Mouse (Mus musculus): ENCODE measurements around the gene Ank2. TPM values are rescaled to one million over a fixed set of nuclear protein-coding genes. Genes with fewer than 3 reads are reported as not detected.
A peak's percentile ranks its signal among the peaks of the same experiment; 100 is the strongest.
"Not testable (repeated sequence)": the region's sequence is repeated elsewhere in the genome, so short reads cannot be mapped to it uniquely, and the experiment has no call there.

Ank2 gene
- polyA plus RNA-seq, 1 experiment = 352 TPM

DNA sequence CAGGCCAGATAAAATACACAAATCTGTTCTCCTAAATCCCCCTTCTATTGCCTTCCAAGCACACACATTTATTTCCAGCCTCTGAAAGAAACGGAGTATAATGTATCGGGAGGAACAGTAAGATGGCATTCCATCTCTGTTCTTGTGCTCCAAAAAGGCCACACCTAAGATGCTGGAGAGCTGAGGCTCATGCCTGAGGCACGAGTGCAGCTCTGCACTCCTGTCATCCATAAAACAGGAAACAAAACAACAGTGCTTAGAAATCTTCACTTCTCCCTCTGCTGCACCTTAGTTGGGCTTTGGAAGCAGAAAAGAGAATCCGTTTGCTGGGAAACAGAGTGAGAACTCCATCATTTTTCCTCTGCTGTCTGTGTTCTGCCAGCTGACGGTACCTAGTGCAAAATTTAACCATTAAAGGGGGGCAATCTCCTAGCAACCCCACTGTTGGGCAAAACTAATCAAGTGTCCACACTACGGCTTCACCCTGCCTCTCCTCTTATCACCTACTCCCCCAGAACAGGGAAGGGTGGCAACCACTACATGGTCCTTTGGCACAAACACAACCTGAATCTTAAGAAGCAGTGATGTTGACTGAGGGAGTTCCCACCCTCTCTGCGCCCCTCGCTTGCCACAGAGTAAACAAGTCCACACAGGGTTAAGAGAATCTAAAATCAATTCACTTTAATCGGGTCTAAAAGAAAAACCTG, 91.1 kb downstream of the Ank2 start:
- H3K4me1 ChIP-seq (ENCODE audit: control insufficient read depth, insufficient read depth, low read length) = peaks cover 6% of the 10 kb centered on the region
- H3K27ac ChIP-seq (ENCODE audit: insufficient read depth, low read length) = peak overlapping the region; percentile 56
- peak overlapping the region; percentile 89 for H3K4me3 ChIP-seq (ENCODE audit: insufficient read depth, low read length)
- TF ChIP-seq POLR2A (IDR thresholded peaks at IDR 0.05; ENCODE audit: extremely low read depth, insufficient read depth, low read length) = no peak; the same call in 1 of the 2 replicates
- no peak for TF ChIP-seq CTCF (IDR thresholded peaks at IDR 0.05; ENCODE audit: extremely low read depth, insufficient read depth, low read length)

DNA sequence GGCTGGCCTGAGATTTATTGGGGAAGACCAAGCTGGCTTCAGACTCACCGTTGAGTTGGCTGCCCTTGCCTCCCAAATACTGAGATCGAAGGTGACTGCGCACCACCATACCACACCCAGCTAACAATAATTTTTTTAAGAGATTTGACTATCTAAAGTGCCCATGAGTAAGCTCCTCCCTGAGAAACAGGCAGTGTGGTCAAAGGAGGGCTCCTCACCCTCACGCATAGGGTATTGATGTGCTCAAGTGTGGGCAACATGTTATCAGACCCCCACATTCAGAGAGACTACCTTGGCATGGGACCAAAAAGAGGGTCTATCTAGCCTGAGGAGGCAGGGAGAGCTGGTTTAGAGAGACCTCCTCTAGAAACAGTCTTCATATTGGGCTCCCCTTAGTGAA, 92.3 kb downstream of the Ank2 start:
- TF ChIP-seq POLR2A (IDR thresholded peaks at IDR 0.05; ENCODE audit: extremely low read depth, insufficient read depth, low read length) (no peak), CTCF (IDR thresholded peaks at IDR 0.05; ENCODE audit: extremely low read depth, insufficient read depth, low read length) (no peak)
- Histone ChIP-seq H3K4me3 (ENCODE audit: insufficient read depth, low read length) (peak overlapping the region; percentile 89), H3K4me1 (ENCODE audit: control insufficient read depth, insufficient read depth, low read length) (peaks cover 6% of the 10 kb centered on the region), H3K27ac (ENCODE audit: insufficient read depth, low read length) (no peak overlapping the region)

DNA sequence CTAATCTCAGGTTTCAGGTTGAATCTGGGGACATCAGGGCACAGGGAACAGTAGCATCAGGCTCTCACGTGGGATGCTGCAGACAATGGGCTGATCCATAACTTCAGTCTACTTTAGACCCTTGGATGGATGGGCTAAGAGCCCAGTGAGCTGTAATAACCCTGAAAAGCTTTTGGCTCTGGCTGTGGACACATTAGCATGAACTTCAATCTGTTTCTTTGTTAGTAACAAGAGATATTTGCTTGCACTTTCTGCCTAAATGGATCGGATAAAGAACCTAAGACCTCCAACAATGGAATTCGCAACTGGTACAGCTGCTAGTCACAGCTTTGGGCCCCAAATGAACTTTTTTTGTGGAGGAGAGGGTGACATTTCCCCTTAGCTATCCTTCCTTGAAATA, 94.8 kb downstream of the Ank2 start:
- Histone ChIP-seq H3K4me3 (ENCODE audit: insufficient read depth, low read length) (no peak overlapping the region), H3K4me1 (ENCODE audit: control insufficient read depth, insufficient read depth, low read length) (peaks cover 6% of the 10 kb centered on the region), H3K27ac (ENCODE audit: insufficient read depth, low read length) (no peak overlapping the region)
- no peak for TF ChIP-seq CTCF (IDR thresholded peaks at IDR 0.05; ENCODE audit: extremely low read depth, insufficient read depth, low read length)
- no peak for TF ChIP-seq POLR2A (IDR thresholded peaks at IDR 0.05; ENCODE audit: extremely low read depth, insufficient read depth, low read length)

DNA sequence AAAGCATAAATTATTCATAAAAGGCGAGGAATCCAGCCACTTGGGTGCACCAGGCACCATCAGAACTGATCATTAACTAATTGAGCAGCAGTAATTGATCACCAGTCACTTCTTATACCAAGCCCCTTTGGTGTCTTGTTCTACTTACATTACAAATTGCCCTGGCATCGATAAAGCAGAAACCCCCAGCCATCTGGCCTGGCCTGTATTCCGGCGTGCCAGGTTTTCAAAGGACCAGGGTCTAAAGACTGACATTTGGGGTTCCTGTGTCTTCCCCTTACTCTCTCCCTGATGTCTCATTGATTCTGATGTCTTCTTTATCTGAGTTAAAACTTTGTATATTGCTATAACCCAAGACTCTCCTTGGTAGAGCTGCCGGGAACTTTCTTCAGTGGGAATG, 98.2 kb downstream of the Ank2 start:
- no peak for TF ChIP-seq POLR2A (IDR thresholded peaks at IDR 0.05; ENCODE audit: extremely low read depth, insufficient read depth, low read length)
- TF ChIP-seq CTCF (IDR thresholded peaks at IDR 0.05; ENCODE audit: extremely low read depth, insufficient read depth, low read length) = no peak
- Histone ChIP-seq H3K27ac (ENCODE audit: insufficient read depth, low read length) (no peak overlapping the region), H3K4me3 (ENCODE audit: insufficient read depth, low read length) (no peak overlapping the region), H3K4me1 (ENCODE audit: control insufficient read depth, insufficient read depth, low read length) (peaks cover 4% of the 10 kb centered on the region)

DNA sequence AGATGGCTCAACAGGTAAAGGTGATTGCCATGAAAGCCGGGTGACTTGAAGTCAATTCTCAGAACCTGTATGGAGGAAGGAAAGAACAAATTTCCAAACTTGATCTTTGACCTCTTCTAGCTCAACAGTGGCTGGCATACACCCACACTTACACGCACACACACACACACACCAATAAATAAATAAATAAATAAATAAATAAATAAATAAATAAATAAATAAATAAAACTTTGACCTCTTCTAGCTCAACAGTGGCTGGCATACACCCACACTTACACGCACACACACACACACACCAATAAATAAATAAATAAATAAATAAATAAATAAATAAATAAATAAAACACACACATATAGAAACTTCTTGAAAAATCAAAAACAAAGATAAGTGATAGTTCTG, 98.7 kb downstream of the Ank2 start:
- H3K4me3 ChIP-seq (ENCODE audit: insufficient read depth, low read length); H3K4me1 ChIP-seq (ENCODE audit: control insufficient read depth, insufficient read depth, low read length); H3K27ac ChIP-seq (ENCODE audit: insufficient read depth, low read length): not testable (repeated sequence)

DNA sequence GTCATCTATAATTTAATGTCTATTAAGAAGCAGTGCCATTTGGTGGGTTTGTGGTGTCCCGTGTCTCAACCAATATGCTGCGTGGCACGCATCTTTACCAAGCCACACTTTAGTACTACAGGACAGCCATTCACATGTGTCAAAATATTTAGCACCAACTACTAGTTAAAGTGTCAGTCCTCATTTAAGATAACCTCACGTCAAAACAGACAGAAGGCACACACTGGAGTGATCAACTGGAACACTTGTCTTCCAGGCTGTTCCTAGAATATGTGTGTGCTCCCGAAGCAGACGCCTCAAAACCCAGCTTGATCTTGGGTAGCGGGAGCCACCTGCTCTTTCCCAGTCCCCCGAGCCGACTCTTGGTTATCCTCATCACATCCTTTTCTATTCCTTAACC, 101.4 kb downstream of the Ank2 start:
- no peak overlapping the region for H3K27ac ChIP-seq (ENCODE audit: insufficient read depth, low read length)
- no peak overlapping the region for H3K4me3 ChIP-seq (ENCODE audit: insufficient read depth, low read length)
- TF ChIP-seq POLR2A (IDR thresholded peaks at IDR 0.05; ENCODE audit: extremely low read depth, insufficient read depth, low read length) (no peak), CTCF (IDR thresholded peaks at IDR 0.05; ENCODE audit: extremely low read depth, insufficient read depth, low read length) (no peak)
- H3K4me1 ChIP-seq (ENCODE audit: control insufficient read depth, insufficient read depth, low read length) = peaks cover 6% of the 10 kb centered on the region; the same call in 1 of the 2 replicates

DNA sequence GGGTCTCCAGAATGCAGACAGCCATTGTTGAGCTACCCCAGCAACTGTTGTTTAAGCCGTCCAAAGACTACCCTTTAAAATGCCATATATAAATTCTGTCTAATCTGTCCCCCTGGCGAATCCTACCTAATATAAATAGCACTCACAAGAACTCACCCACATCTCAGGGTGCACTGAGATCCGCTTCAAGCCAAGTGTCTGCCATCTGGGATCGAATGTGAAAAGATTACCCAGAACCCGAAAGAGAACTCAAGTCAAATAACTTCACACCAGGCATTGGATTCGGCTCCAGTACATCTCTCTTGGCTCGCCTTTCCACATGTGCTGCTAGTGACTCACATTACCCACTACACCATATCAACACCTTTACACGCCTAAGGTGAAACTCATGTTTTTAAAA, 103.9 kb downstream of the Ank2 start:
- no peak overlapping the region for H3K27ac ChIP-seq (ENCODE audit: insufficient read depth, low read length)
- TF ChIP-seq CTCF (IDR thresholded peaks at IDR 0.05; ENCODE audit: extremely low read depth, insufficient read depth, low read length) (no peak), POLR2A (IDR thresholded peaks at IDR 0.05; ENCODE audit: extremely low read depth, insufficient read depth, low read length) (no peak)
- H3K4me1 ChIP-seq (ENCODE audit: control insufficient read depth, insufficient read depth, low read length) = peaks cover 6% of the 10 kb centered on the region; the same call in 1 of the 2 replicates
- H3K4me3 ChIP-seq (ENCODE audit: insufficient read depth, low read length) = no peak overlapping the region

DNA sequence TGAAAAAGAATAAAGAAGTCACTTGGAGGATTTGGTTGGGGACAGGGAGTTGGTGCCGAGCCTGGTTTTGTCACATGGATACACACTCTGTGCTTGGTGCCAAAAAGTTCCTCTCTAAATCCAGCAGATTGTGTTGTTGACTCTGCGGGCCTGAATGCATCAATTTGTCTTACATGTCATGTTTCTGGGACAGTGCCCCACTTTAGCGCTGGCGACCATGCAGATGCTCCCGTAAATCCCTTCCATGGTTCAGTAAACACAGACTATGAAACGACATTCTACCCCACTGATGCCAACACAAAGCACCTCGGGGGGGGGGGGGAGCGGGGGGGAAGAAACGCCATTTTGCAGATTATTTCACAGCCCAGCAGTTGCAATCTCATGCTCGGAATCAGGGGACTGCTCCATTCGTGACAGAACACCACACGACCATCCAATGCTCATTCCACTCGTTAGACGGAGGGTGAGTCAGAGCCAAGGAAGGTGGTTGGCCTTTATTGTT, 112.1 kb downstream of the Ank2 start:
- no peak overlapping the region for H3K4me3 ChIP-seq (ENCODE audit: insufficient read depth, low read length)
- TF ChIP-seq POLR2A (IDR thresholded peaks at IDR 0.05; ENCODE audit: extremely low read depth, insufficient read depth, low read length) = no peak
- TF ChIP-seq CTCF (IDR thresholded peaks at IDR 0.05; ENCODE audit: extremely low read depth, insufficient read depth, low read length) = no peak
- H3K27ac ChIP-seq (ENCODE audit: insufficient read depth, low read length) = no peak overlapping the region

DNA sequence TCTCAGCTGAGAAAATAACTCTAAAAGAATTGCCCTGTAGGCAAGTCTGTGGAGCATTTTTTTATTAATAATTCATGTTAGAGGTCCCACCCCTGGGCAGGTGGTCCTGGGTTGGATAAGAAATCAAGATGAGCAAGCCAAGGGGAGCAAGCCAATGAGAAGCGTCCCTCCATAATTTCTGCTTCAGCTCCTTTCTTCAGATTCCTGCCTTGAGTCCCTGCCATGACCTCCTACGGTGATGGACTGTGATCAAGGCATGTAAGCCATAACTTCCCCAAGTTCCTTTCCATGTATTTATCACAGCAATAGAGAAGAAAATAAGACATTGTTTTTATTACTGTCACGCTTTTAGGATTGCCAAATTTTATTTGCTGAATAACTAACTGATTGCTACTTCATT, 115.9 kb downstream of the Ank2 start:
- Histone ChIP-seq H3K4me3 (ENCODE audit: insufficient read depth, low read length) (no peak overlapping the region), H3K27ac (ENCODE audit: insufficient read depth, low read length) (no peak overlapping the region), H3K4me1 (ENCODE audit: control insufficient read depth, insufficient read depth, low read length) (peaks cover 1% of the 10 kb centered on the region; the same call in 1 of the 2 replicates)
- TF ChIP-seq CTCF (IDR thresholded peaks at IDR 0.05; ENCODE audit: extremely low read depth, insufficient read depth, low read length) (no peak), POLR2A (IDR thresholded peaks at IDR 0.05; ENCODE audit: extremely low read depth, insufficient read depth, low read length) (no peak)

More for the DNA sequence above, 112.1 kb downstream of the Ank2 start:
- no peaks in the 10 kb centered on the region for H3K4me1 ChIP-seq (ENCODE audit: control insufficient read depth, insufficient read depth, low read length)

DNA sequence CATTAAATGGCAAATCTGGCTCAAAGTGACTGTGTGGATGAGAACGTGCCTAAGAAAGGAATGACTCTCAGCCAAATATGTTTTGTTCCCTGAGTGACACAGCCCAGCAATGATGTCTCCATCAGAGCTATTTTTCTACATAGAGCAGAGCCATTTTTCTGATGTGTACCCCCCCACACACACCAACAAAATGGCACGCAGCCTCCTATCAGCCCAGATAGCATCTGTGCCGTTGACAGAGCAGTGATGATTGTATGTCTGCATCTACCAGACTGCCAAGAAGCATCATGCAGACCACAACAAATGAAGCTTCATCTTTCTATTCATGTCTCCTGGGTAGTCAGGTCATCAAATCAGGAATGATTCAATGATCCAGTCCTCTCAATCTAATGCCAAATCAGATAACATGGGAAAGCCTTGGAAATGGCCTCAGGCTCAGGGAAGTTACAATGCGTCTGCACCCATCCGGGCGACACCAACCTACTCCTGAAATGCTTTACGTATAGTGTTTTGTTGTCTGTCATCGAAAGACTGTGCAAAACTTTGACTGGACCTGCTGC, 122.2 kb downstream of the Ank2 start:
- no peak overlapping the region for H3K4me3 ChIP-seq (ENCODE audit: insufficient read depth, low read length)
- no peak overlapping the region for H3K27ac ChIP-seq (ENCODE audit: insufficient read depth, low read length)
- no peak for TF ChIP-seq POLR2A (IDR thresholded peaks at IDR 0.05; ENCODE audit: extremely low read depth, insufficient read depth, low read length)
- TF ChIP-seq CTCF (IDR thresholded peaks at IDR 0.05; ENCODE audit: extremely low read depth, insufficient read depth, low read length) = no peak
- peaks cover 11% of the 10 kb centered on the region for H3K4me1 ChIP-seq (ENCODE audit: control insufficient read depth, insufficient read depth, low read length)

Data from cortical plate, adult 2 months (tissue).